Mouse (Mus musculus) limb, embryonic 11.5 days (tissue): ENCODE results near the gene Rab14. TPM values are rescaled to one million over a fixed set of nuclear protein-coding genes. Genes with fewer than 3 reads are reported as not detected.
A peak's percentile ranks its signal among the peaks of the same experiment; 100 is the strongest.

Experiments
- ATAC-seq: fragments of 200-750 bp; cut with Nextera tagmentation; 2 replicates; pipeline ENCODE4 v1.8.0; 2017; ENCODE audit warnings: low read depth; ENCODE audit not compliant: insufficient number of reproducible peaks, low FRiP score, low TSS enrichment
- DNase-seq: peaks from one replicate; pipeline ENCODE4 v3.0.0-alpha.2; 2015; ENCODE audit warnings: low spot score
- H3K27ac ChIP-seq: fragments of 300-500 bp; sonication (generic); replicated peaks from 2 replicates; pipeline ENCODE4 v1.5.1; 2014; ENCODE audit warnings: low read depth, mild to moderate bottlenecking, low read length
- H3K27me3 ChIP-seq: fragments of 300-500 bp; sonication (generic); 2 replicates; pipeline ENCODE4 v1.6.1; 2014; ENCODE audit warnings: mild to moderate bottlenecking, low read length, mixed read lengths; ENCODE audit not compliant: control insufficient read depth, insufficient read depth
- H3K36me3 ChIP-seq: fragments of 300-500 bp; sonication (generic); 2 replicates; pipeline ENCODE4 v1.6.1; 2014; ENCODE audit warnings: mild to moderate bottlenecking, low read length, moderate library complexity, mixed read lengths; ENCODE audit not compliant: control insufficient read depth, insufficient read depth
- H3K4me1 ChIP-seq: fragments of 300-500 bp; sonication (generic); 2 replicates; pipeline ENCODE4 v1.6.1; 2014; ENCODE audit warnings: low read length, mixed read lengths; ENCODE audit not compliant: control insufficient read depth, insufficient read depth
- H3K4me2 ChIP-seq: fragments of 300-500 bp; sonication (generic); 2 replicates; pipeline ENCODE4 v1.6.1; 2014; ENCODE audit warnings: low read depth, mild to moderate bottlenecking, moderate library complexity; ENCODE audit not compliant: severe bottlenecking
- H3K4me3 ChIP-seq: fragments of 300-500 bp; sonication (generic); 2 replicates; pipeline ENCODE4 v1.5.1; 2014; ENCODE audit warnings: low read depth, low read length
- H3K9ac ChIP-seq: fragments of 300-500 bp; sonication (generic); 2 replicates; pipeline ENCODE4 v1.6.1; 2014; ENCODE audit warnings: mild to moderate bottlenecking, low read length
- H3K9me3 ChIP-seq: fragments of 300-500 bp; sonication (generic); 2 replicates; pipeline ENCODE4 v1.6.1; 2016; ENCODE audit warnings: low read length; ENCODE audit not compliant: control insufficient read depth
- WGBS: fragments of 180-500 bp; shearing (Covaris S2); extraction: QIAGEN DNeasy Blood & Tissue Kit; methylation state at CpG from one replicate; pipeline ENCODE4 v1.1.7; 2014; 5-methylcytosine and 5-hydroxymethylcytosine counted together
- polyA plus RNA-seq: library from polyadenylated mRNA; unstranded; fragments of >200 nt; fragmentation: Nextera tagmentation; extraction: Ambion mirVana; gene quantifications from 2 replicates; pipeline ENCODE4 v1.2.1, GENCODE M21; 2014

Gene Rab14
- polyA plus RNA-seq, 1 experiment from 2014 or later: 219 TPM

GRCm38 (mm10) chr2:35133891-35134290 is 67.0 kb downstream of the Rab14 start:
- H3K36me3 ChIP-seq: peaks cover 11% of the 10 kb centered on the region
- 80% methylated on average over 5 of the region's 5 CpGs for WGBS

GRCm38 (mm10) chr2:35132662-35133055 is 68.3 kb downstream of the Rab14 start:
- peak overlapping the region; percentile 63; the same call in 1 of the 2 replicates for H3K27ac ChIP-seq
- H3K9ac ChIP-seq: peak overlapping the region; percentile 68
- H3K4me3 ChIP-seq: peak overlapping the region; percentile 43
- peaks cover 3% of the 10 kb centered on the region for H3K4me1 ChIP-seq
- H3K27me3 ChIP-seq: no peaks in the 10 kb centered on the region
- ATAC-seq (no peak), DNase-seq (peak; percentile 28)
- peak overlapping the region; percentile 57 for H3K4me2 ChIP-seq
- H3K9me3 ChIP-seq: no peaks in the 10 kb centered on the region
- 13% methylated on average over 5 of the region's 5 CpGs for WGBS
- peaks cover 6% of the 10 kb centered on the region for H3K36me3 ChIP-seq

More at GRCm38 (mm10) chr2:35133891-35134290, 67.0 kb downstream of the Rab14 start:
- ATAC-seq: no peak
- DNase-seq: no peak
- no peak overlapping the region for H3K4me2 ChIP-seq
- no peak overlapping the region for H3K9ac ChIP-seq
- no peak overlapping the region for H3K27ac ChIP-seq
- H3K27me3 ChIP-seq: no peaks in the 10 kb centered on the region
- peaks cover 3% of the 10 kb centered on the region for H3K4me1 ChIP-seq
- H3K4me3 ChIP-seq: no peak overlapping the region
- no peaks in the 10 kb centered on the region for H3K9me3 ChIP-seq

- peak; percentile 98 for ATAC-seq
- Histone ChIP-seq H3K36me3 (peaks cover 3% of the 10 kb centered on the region), H3K4me2 (peak overlapping the region; percentile 57), H3K27me3 (no peaks in the 10 kb centered on the region), H3K27ac (peak overlapping the region; percentile 63), H3K9ac (peak overlapping the region; percentile 68), H3K9me3 (no peaks in the 10 kb centered on the region), H3K4me3 (peak overlapping the region; percentile 43), H3K4me1 (peaks cover 3% of the 10 kb centered on the region)
- WGBS: under 1% methylated on average over 21 of the region's 21 CpGs
- DNase-seq: peak; percentile 98
Observed at GRCm38 (mm10) chr2:35131991-35132661, 68.8 kb downstream of the Rab14 start.

GRCm38 (mm10) chr2:35131491-35131890 is 69.4 kb downstream of the Rab14 start:
- Histone ChIP-seq H3K36me3 (no peaks in the 10 kb centered on the region; the same call in 1 of the 2 replicates), H3K9ac (no peak overlapping the region), H3K27ac (no peak overlapping the region), H3K9me3 (no peaks in the 10 kb centered on the region), H3K4me3 (no peak overlapping the region), H3K4me2 (no peak overlapping the region), H3K4me1 (peaks cover 3% of the 10 kb centered on the region), H3K27me3 (no peaks in the 10 kb centered on the region)
- ATAC-seq (no peak), DNase-seq (no peak)

Other genes starting within 250 kb of the Rab14 start
- gene Traf1, start 239.3 kb downstream of the Rab14 start, polyA plus RNA-seq: 0.15 and 0.24 TPM in 2 replicates
- not detected in 2 replicates for gene Hc, start 139.7 kb downstream of the Rab14 start, polyA plus RNA-seq
- 0.20 TPM in 1 of 2 replicates, not detected in the other for gene AI182371, start 99.6 kb downstream of the Rab14 start, polyA plus RNA-seq
- gene Cntrl, start 91.6 kb downstream of the Rab14 start, polyA plus RNA-seq: 34.4 and 36.7 TPM in 2 replicates
- 26.0 and 31.8 TPM in 2 replicates for gene Gsn, start 55.3 kb upstream of the Rab14 start, polyA plus RNA-seq
- gene Stom, start 135.9 kb upstream of the Rab14 start, polyA plus RNA-seq: 10.9 and 12.0 TPM in 2 replicates
- gene 4930568D16Rik, start 166.6 kb upstream of the Rab14 start, polyA plus RNA-seq: not detected in 2 replicates
- not detected in 2 replicates for gene 4930402F06Rik, start 196.1 kb upstream of the Rab14 start, polyA plus RNA-seq